Mouse (Mus musculus) cerebellum, adult 9-10 months (tissue): ENCODE data around the gene Nkx2-4.

Experiments used
- DNase-seq: peaks from one replicate; pipeline ENCODE4 v3.0.0; 2022

Gene Nkx2-4

GRCm38 (mm10) chr2:147085072-147085870 lies at the start of gene Nkx2-4:
Gene Nkx2-4 (minus strand): TSS chr2:147085445.
- DNase-seq, result no peak

- DNase-seq, result no peak
Observed at GRCm38 (mm10) chr2:147127366-147127765, 42.1 kb upstream of the Nkx2-4 start.

- no peak for DNase-seq
Observed at GRCm38 (mm10) chr2:147119736-147120135, 34.5 kb upstream of the Nkx2-4 start.

- DNase-seq, result no peak
Observed at GRCm38 (mm10) chr2:147086441-147086840, 1.2 kb upstream of the Nkx2-4 start.

- DNase-seq, result no peak
Observed at GRCm38 (mm10) chr2:147085937-147086336, 692 bp upstream of the Nkx2-4 start.

GRCm38 (mm10) chr2:147084366-147085071 lies 726 bp downstream of the Nkx2-4 start:
- DNase-seq, result no peak

GRCm38 (mm10) chr2:147083471-147084365 lies 1.5 kb downstream of the Nkx2-4 start:
- DNase-seq, result no peak

GRCm38 (mm10) chr2:147082391-147082790 lies 2.9 kb downstream of the Nkx2-4 start:
- no peak for DNase-seq

GRCm38 (mm10) chr2:147074399-147074798 lies 10.8 kb downstream of the Nkx2-4 start:
- no peak for DNase-seq

GRCm38 (mm10) chr2:147073962-147074361 lies 11.3 kb downstream of the Nkx2-4 start:
- no peak for DNase-seq

- DNase-seq, result no peak
Observed at GRCm38 (mm10) chr2:147070305-147070704, 14.9 kb downstream of the Nkx2-4 start.

- no peak for DNase-seq
Observed at GRCm38 (mm10) chr2:147069077-147069476, 16.2 kb downstream of the Nkx2-4 start.

GRCm38 (mm10) chr2:147067480-147068246 lies 17.6 kb downstream of the Nkx2-4 start:
- DNase-seq, result no peak

- DNase-seq, result no peak
Observed at GRCm38 (mm10) chr2:147053229-147053892, 31.9 kb downstream of the Nkx2-4 start.

- no peak for DNase-seq
Observed at GRCm38 (mm10) chr2:147047051-147047450, 38.2 kb downstream of the Nkx2-4 start.

GRCm38 (mm10) chr2:147035864-147036263 lies 49.4 kb downstream of the Nkx2-4 start:
- no peak for DNase-seq
